Mouse (Mus musculus) adrenal gland, postnatal 4 days (tissue): ENCODE measurements around the gene Mdc1. TPM values are rescaled to one million over a fixed set of nuclear protein-coding genes. Genes with fewer than 3 reads are reported as not detected.
A peak's percentile ranks its signal among the peaks of the same experiment; 100 is the strongest.

Source experiments
- DNase-seq, 2 experiments: peaks; one replicate each; pipeline ENCODE4 v3.0.0; 2021 to 2022; ENCODE audit warnings: low spot score in 2 of 2, mixed read lengths in 2 of 2
- long read RNA-seq, 2 experiments: library from polyadenylated mRNA; stranded (forward); transcript quantifications; one replicate each; pipeline ENCODE4 v2.0.0; 2021
- total RNA-seq, 2 experiments: library from RNA; stranded (reverse); gene quantifications; 2 replicates each; pipeline ENCODE4 v1.2.3; 2021

Gene Mdc1
- total RNA-seq: 10 to 100 TPM; 28.2 to 35.6 TPM
- long read RNA-seq, experiment 1, partial matches to known transcripts: 0 of 1 reads
- long read RNA-seq, experiment 1, other reads (novel, unspliced or antisense): 1 of 1 reads
- long read RNA-seq, experiment 2, partial matches to known transcripts: 1 of 1 reads
- long read RNA-seq, experiment 2, other reads (novel, unspliced or antisense): 0 of 1 reads

GRCm38 (mm10) chr17:35841076-35841950 is at the start of gene Mdc1:
Mdc1 (plus strand) TSS chr17:35841515.
- peak; percentile 86 to 98 for DNase-seq

DNA sequence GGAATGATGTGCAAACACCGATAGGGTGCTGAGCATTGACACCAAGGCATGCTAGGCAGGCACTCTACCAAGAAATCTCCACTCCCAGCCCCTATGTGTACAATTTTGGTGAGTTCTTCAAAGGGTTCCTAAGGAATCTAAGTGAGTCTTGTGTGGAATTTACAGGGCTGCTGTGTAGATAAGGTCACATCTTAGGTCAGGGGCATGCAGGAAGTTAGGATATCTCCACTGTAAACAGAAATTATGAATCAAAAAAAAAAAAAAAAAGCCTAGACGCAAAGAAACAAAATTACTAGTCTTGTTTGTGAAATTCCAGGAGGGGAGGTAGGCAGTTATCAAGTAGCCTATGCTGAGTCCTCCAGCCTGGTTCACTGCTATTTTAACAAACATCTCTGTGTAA is 48.5 kb upstream of the Mdc1 start:
- no peak for DNase-seq

DNA sequence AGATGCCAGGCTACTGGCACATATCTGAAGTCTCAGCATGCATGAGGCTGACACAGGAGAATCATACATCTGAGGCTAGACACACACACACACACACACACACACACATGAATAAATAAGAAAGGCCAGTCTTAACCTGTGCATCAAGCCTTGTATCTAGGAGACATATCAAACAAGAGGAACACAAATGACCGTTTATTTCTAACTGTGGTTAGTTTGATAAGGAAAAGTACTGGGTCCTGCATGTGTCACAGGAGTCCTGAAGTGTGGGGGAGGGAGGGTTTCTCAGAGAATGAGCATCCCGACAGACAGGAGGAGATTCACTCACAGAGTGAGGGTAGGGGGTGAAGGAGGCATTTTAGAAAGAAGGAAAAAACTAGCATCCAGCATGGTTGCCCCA is 46.2 kb upstream of the Mdc1 start:
- DNase-seq: no peak

GRCm38 (mm10) chr17:35795656-35796055 is 45.7 kb upstream of the Mdc1 start:
- DNase-seq: no peak

DNA sequence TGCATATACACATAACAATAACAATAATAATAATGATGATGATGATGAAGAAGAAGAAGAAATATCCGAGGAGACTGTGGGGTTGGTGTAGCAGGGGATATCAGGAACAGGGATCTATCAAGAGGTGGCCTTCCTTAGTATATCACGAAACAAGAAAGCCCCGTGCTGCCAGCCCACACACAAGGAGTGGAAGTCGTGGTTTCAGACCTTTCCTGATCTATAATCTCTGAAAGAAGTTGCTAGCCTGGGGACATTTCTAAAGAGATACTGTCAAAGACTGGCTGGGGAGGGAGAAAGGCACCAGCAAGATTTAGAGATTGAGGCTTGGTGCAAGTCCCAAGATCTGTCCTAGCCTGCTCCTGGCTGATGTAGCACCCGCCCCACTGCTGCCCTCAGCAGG is 44.5 kb upstream of the Mdc1 start:
- DNase-seq: no peak

DNA sequence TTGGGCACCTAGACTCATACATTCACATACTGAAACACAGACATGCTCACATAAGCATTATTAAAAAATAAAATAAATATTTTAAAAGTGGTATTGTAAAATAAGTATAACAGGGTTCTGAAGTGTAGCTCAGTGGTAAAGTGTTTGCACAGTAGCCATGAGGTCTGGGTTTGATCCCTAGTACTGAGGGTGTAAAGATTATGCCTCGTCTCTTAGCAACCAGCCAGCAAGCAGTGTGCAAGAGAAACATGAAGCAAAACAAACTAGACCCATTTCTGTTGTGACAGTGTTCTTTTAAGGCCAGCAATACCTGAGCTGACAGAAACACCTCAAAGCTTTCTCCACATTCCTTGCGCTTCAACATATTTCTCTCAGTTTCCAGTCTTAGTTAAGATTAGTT is 40.4 kb upstream of the Mdc1 start:
- DNase-seq: no peak

DNA sequence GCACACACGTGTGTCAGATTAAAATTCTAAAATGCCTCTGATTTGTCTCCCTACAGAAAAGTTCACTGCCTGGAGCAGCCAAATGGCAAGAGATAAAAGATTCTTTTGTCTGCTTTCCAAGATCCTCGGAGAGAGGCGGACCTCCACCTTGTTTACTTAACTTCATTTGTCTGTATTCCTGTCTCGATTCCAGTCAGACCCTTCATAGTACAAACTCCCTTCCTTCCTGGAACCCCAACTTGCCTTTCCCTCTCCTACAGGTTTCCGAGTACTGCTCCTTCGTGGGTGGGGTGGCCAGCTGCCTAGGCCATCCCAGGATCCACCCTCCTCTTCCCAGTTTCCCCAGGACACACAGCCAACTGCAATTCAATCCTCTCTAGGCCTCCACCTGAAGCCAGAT is 38.3 kb upstream of the Mdc1 start:
- no peak for DNase-seq

DNA sequence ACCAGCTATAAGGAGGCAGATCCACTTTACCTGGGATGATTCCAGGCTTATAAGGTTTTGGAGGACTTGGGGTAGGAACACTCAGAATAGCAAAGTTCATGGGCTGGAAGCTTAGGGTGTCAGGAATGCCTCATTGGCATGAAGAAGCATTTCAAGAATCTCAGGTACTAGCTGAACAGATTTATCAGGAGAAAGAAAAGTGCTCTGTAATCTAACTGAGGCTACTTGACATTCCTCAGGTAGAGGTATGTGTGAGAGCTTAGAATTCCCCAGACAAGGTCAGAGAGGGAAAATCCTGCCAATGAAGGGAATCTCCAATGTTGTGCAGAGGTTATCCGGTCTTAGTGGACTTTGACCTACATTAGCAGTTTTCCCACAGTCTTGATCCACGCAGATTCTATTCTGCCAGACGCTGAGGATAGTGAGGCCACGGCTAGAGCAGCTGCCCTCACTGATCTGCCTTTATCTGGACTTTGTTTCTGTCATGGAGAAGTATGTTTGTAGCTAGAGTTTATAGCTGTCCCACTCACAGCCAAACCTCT is 37.4 kb upstream of the Mdc1 start:
- no peak for DNase-seq

DNA sequence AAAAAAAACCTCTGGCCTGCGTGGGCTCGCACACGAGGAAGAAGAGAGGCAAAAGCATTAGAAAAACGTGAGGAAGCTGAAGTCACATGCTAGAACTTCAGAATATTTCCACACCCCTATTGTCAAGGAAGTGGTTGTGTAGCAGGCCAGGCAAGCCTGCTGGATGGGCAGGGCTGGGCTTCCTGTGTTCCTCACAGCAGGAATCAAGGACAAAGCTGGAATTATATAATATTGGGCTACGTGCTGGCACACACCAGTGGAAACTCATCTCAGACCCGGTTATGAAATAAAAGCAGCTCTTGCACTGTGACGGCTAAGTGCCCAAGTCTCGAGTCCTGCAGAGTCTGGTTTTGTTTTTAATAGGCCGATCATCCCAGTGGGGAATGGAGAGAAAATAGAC is 33.2 kb upstream of the Mdc1 start:
- DNase-seq: no peak

- no peak for DNase-seq
Observed at GRCm38 (mm10) chr17:35809395-35809794, 31.9 kb upstream of the Mdc1 start.

DNA sequence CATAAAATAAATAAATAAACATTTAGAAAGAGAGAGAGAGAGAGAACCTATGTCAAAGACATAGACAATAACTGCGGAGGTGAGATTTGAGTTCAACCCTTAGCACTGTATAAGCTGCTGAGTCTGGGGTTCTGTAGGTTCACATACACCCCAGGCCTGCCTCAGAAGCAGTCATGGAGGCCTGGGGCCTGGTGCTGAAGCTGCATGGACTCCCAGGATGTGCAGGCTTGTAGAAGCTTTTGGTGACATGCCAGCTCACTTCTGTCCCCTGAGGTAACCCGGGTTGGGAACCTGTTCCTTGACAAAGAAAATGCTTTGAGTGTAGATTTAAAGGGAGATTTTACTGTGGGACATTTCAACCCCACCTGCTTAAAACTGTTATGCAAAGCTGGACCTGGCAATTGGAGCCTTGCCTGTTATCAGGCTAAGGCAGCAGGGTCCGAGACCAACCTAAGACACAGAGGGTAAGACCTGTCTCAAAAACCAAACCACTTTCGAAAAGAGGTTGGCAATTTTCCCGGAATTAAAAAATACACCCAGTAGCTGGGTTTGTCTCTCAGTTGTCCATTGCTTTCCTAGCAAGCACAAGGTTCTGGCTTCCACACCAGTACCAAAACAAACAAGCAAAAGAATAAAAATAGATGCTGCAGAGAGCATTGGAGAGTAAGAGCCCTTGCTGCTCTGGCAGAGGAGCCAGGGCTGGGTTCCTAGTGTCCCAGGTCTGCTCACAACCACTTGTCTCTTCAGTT is 30.2 kb upstream of the Mdc1 start:
- no peak for DNase-seq

- DNase-seq: no peak
Observed at GRCm38 (mm10) chr17:35812307-35812706, 29.0 kb upstream of the Mdc1 start.

- DNase-seq: no peak
Observed at GRCm38 (mm10) chr17:35812736-35813135, 28.6 kb upstream of the Mdc1 start.

- DNase-seq: peak; percentile 66 to 80
Observed at GRCm38 (mm10) chr17:35813245-35813647, 28.1 kb upstream of the Mdc1 start.

DNA sequence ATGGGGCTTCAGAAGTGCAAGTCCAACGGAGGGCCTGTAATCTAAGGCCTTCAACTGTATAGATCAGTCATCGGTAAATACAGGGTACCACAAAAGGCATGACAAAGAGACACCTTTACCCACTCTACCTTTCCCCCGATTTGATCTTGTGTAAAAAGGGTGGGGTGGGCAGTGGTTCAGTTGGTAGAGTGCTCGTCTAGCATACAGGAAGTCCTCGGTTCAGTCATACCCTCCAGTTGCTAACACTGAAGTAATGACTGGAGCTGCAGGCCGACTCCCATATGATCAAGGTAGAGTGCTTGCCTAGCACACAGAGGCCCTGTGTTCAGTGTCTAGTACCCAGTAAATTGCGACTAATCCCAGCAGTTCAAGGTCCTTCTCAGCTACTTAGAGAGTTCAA is 27.7 kb upstream of the Mdc1 start:
- DNase-seq: no peak

GRCm38 (mm10) chr17:35814678-35815077 is 26.6 kb upstream of the Mdc1 start:
- no peak for DNase-seq

- DNase-seq: no peak
Observed at GRCm38 (mm10) chr17:35815836-35816235, 25.5 kb upstream of the Mdc1 start.

GRCm38 (mm10) chr17:35816686-35817085 is 24.6 kb upstream of the Mdc1 start:
- no peak for DNase-seq

GRCm38 (mm10) chr17:35817226-35817625 is 24.1 kb upstream of the Mdc1 start:
- no peak for DNase-seq

GRCm38 (mm10) chr17:35820111-35820510 is 21.2 kb upstream of the Mdc1 start:
- DNase-seq: no peak
